Mouse (Mus musculus) embryonic facial prominence, embryonic 13.5 days (tissue): ENCODE results near the gene Aldh1l1. TPM values are rescaled to one million over a fixed set of nuclear protein-coding genes. Genes with fewer than 3 reads are reported as not detected.
A peak's percentile ranks its signal among the peaks of the same experiment; 100 is the strongest.

Experiments
- ATAC-seq: fragments of 200-750 bp; cut with Nextera tagmentation; 2 replicates; pipeline ENCODE4 v1.8.0; 2017; ENCODE audit warnings: low read depth; ENCODE audit not compliant: insufficient number of reproducible peaks, insufficient read depth, low FRiP score, low TSS enrichment
- H3K27ac ChIP-seq: fragments of 300-500 bp; sonication (generic); 2 replicates; pipeline ENCODE4 v1.5.1; 2015; ENCODE audit warnings: moderate library complexity, mild to moderate bottlenecking, inconsistent platforms
- H3K27me3 ChIP-seq: fragments of 300-500 bp; sonication (generic); 2 replicates; pipeline ENCODE4 v1.6.1; 2015; ENCODE audit warnings: mild to moderate bottlenecking, inconsistent platforms
- H3K36me3 ChIP-seq: fragments of 300-500 bp; sonication (generic); 2 replicates; pipeline ENCODE4 v1.6.1; 2015; ENCODE audit warnings: mild to moderate bottlenecking, inconsistent platforms
- H3K4me1 ChIP-seq: fragments of 300-500 bp; sonication (generic); 2 replicates; pipeline ENCODE4 v1.6.1; 2015; ENCODE audit warnings: inconsistent platforms
- H3K4me2 ChIP-seq: fragments of 300-500 bp; sonication (generic); 2 replicates; pipeline ENCODE4 v1.6.1; 2015; ENCODE audit warnings: moderate library complexity, mild to moderate bottlenecking, inconsistent platforms
- H3K4me3 ChIP-seq: fragments of 300-500 bp; sonication (generic); 2 replicates; pipeline ENCODE4 v1.5.1; 2015; ENCODE audit warnings: mild to moderate bottlenecking, inconsistent platforms
- H3K9ac ChIP-seq: fragments of 300-500 bp; sonication (generic); 2 replicates; pipeline ENCODE4 v1.6.1; 2015; ENCODE audit warnings: mild to moderate bottlenecking, inconsistent platforms
- H3K9me3 ChIP-seq: fragments of 300-500 bp; sonication (generic); 2 replicates; pipeline ENCODE4 v1.6.1; 2016; ENCODE audit warnings: inconsistent platforms
- WGBS: fragments of 180-500 bp; shearing (Covaris S2); methylation state at CpG from one replicate; pipeline ENCODE4 v1.1.7; 2015; ENCODE audit warnings: mixed read lengths; 5-methylcytosine and 5-hydroxymethylcytosine counted together
- polyA plus RNA-seq: library from polyadenylated mRNA; unstranded; fragments of >200 nt; fragmentation: Nextera tagmentation; extraction: Ambion mirVana; gene quantifications from 2 replicates; pipeline ENCODE4 v1.2.1, GENCODE M21; 2015

The Aldh1l1 gene
- polyA plus RNA-seq, 1 experiment from 2014 or later = 1.6 TPM

- no peaks in the 10 kb centered on the region for H3K9me3 ChIP-seq
- peaks cover 8% of the 10 kb centered on the region for H3K4me1 ChIP-seq
- H3K9ac ChIP-seq = no peak overlapping the region
- ATAC-seq = no peak
- H3K27me3 ChIP-seq = peaks cover 16% of the 10 kb centered on the region
- H3K27ac ChIP-seq = no peak overlapping the region
- no peak overlapping the region for H3K4me3 ChIP-seq
- 48% methylated on average over 7 of the region's 7 CpGs for WGBS
- no peaks in the 10 kb centered on the region for H3K36me3 ChIP-seq
- H3K4me2 ChIP-seq = no peak overlapping the region
Measured at GRCm38 (mm10) chr6:90601736-90602135, 115.5 kb downstream of the Aldh1l1 start.

- ATAC-seq = no peak
- WGBS = 92% methylated on average over 3 of the region's 3 CpGs
Measured at GRCm38 (mm10) chr6:90602304-90602703, 116.1 kb downstream of the Aldh1l1 start.

GRCm38 (mm10) chr6:90603126-90603525 lies 116.9 kb downstream of the Aldh1l1 start:
- Histone ChIP-seq H3K9me3 (no peaks in the 10 kb centered on the region), H3K27ac (no peak overlapping the region), H3K27me3 (peaks cover 16% of the 10 kb centered on the region), H3K4me3 (no peak overlapping the region), H3K4me1 (peaks cover 9% of the 10 kb centered on the region), H3K36me3 (no peaks in the 10 kb centered on the region), H3K9ac (no peak overlapping the region), H3K4me2 (no peak overlapping the region)
- ATAC-seq = no peak
- 72% methylated on average over 7 of the region's 7 CpGs for WGBS

More at GRCm38 (mm10) chr6:90602304-90602703, 116.1 kb downstream of the Aldh1l1 start:
- Histone ChIP-seq H3K4me3 (no peak overlapping the region), H3K4me1 (peaks cover 9% of the 10 kb centered on the region), H3K4me2 (no peak overlapping the region), H3K9me3 (no peaks in the 10 kb centered on the region), H3K9ac (no peak overlapping the region), H3K27ac (no peak overlapping the region), H3K36me3 (no peaks in the 10 kb centered on the region), H3K27me3 (peaks cover 16% of the 10 kb centered on the region)

GRCm38 (mm10) chr6:90604130-90604529 lies 117.9 kb downstream of the Aldh1l1 start:
- no peak for ATAC-seq
- Histone ChIP-seq H3K9ac (no peak overlapping the region), H3K4me1 (peaks cover 9% of the 10 kb centered on the region), H3K4me3 (peak overlapping the region; percentile 70), H3K36me3 (no peaks in the 10 kb centered on the region), H3K9me3 (no peaks in the 10 kb centered on the region), H3K4me2 (peak overlapping the region; percentile 95), H3K27ac (no peak overlapping the region), H3K27me3 (peaks cover 16% of the 10 kb centered on the region)
- WGBS = 40% methylated on average over 3 of the region's 3 CpGs

- Histone ChIP-seq H3K4me3 (peak within 1 kb of the TSS; percentile 70), H3K9me3 (no peaks in the 10 kb centered on the region), H3K27me3 (peaks cover 16% of the 10 kb centered on the region), H3K4me1 (peaks cover 9% of the 10 kb centered on the region), H3K4me2 (peak within 1 kb of the TSS; percentile 95), H3K9ac (peak within 1 kb of the TSS; percentile 75), H3K36me3 (no peaks in the 10 kb centered on the region), H3K27ac (no peak within 1 kb of the TSS)
- ATAC-seq = peak; percentile 84
- 2% methylated on average over 49 of the region's 49 CpGs for WGBS
Measured at GRCm38 (mm10) chr6:90604533-90605297, 118.5 kb downstream of the Aldh1l1 start, which contains the start of gene Slc41a3. Slc41a3 (plus strand) TSS chr6:90604725.

GRCm38 (mm10) chr6:90605298-90605665 lies 119.1 kb downstream of the Aldh1l1 start:
- H3K36me3 ChIP-seq = no peaks in the 10 kb centered on the region
- peak overlapping the region; percentile 75 for H3K9ac ChIP-seq
- ATAC-seq = no peak
- H3K9me3 ChIP-seq = no peaks in the 10 kb centered on the region
- WGBS = 19% methylated on average over 5 of the region's 5 CpGs
- peak overlapping the region; percentile 95 for H3K4me2 ChIP-seq
- H3K4me1 ChIP-seq = peaks cover 9% of the 10 kb centered on the region
- H3K4me3 ChIP-seq = peak overlapping the region; percentile 70
- no peak overlapping the region for H3K27ac ChIP-seq
- peaks cover 16% of the 10 kb centered on the region for H3K27me3 ChIP-seq

GRCm38 (mm10) chr6:90606538-90606937 lies 120.3 kb downstream of the Aldh1l1 start:
- ATAC-seq = no peak
- 21% methylated on average over 7 of the region's 7 CpGs for WGBS

GRCm38 (mm10) chr6:90607196-90607595 lies 121.0 kb downstream of the Aldh1l1 start:
- H3K4me1 ChIP-seq = peaks cover 9% of the 10 kb centered on the region
- H3K4me3 ChIP-seq = no peak overlapping the region
- WGBS = 15% methylated on average over 5 of the region's 5 CpGs
- H3K36me3 ChIP-seq = no peaks in the 10 kb centered on the region
- no peak overlapping the region for H3K27ac ChIP-seq
- no peaks in the 10 kb centered on the region for H3K9me3 ChIP-seq
- H3K4me2 ChIP-seq = no peak overlapping the region
- H3K27me3 ChIP-seq = peaks cover 16% of the 10 kb centered on the region
- no peak overlapping the region for H3K9ac ChIP-seq
- no peak for ATAC-seq

More at GRCm38 (mm10) chr6:90606538-90606937, 120.3 kb downstream of the Aldh1l1 start:
- peaks cover 16% of the 10 kb centered on the region for H3K27me3 ChIP-seq
- H3K4me1 ChIP-seq = peaks cover 9% of the 10 kb centered on the region
- H3K36me3 ChIP-seq = no peaks in the 10 kb centered on the region
- H3K27ac ChIP-seq = no peak overlapping the region
- H3K4me3 ChIP-seq = no peak overlapping the region
- H3K9me3 ChIP-seq = no peaks in the 10 kb centered on the region
- H3K4me2 ChIP-seq = no peak overlapping the region
- H3K9ac ChIP-seq = no peak overlapping the region

GRCm38 (mm10) chr6:90608186-90608585 lies 122.0 kb downstream of the Aldh1l1 start:
- Histone ChIP-seq H3K4me1 (peaks cover 9% of the 10 kb centered on the region), H3K9me3 (no peaks in the 10 kb centered on the region), H3K27ac (no peak overlapping the region), H3K4me2 (no peak overlapping the region), H3K4me3 (no peak overlapping the region), H3K36me3 (no peaks in the 10 kb centered on the region), H3K9ac (no peak overlapping the region), H3K27me3 (peaks cover 14% of the 10 kb centered on the region)
- no peak for ATAC-seq
- WGBS = 66% methylated on average over 6 of the region's 6 CpGs

GRCm38 (mm10) chr6:90610248-90610647 lies 124.0 kb downstream of the Aldh1l1 start:
- Histone ChIP-seq H3K4me2 (no peak overlapping the region), H3K36me3 (no peaks in the 10 kb centered on the region), H3K4me1 (peaks cover 12% of the 10 kb centered on the region), H3K9ac (no peak overlapping the region), H3K27me3 (peaks cover 13% of the 10 kb centered on the region; the same call in 1 of the 2 replicates), H3K4me3 (no peak overlapping the region), H3K27ac (no peak overlapping the region), H3K9me3 (no peaks in the 10 kb centered on the region)
- no peak for ATAC-seq
- 79% methylated on average over 5 of the region's 5 CpGs for WGBS

- 71% methylated on average over 8 of the region's 8 CpGs for WGBS
- no peaks in the 10 kb centered on the region for H3K9me3 ChIP-seq
- no peaks in the 10 kb centered on the region for H3K36me3 ChIP-seq
- no peak overlapping the region for H3K4me3 ChIP-seq
- no peak overlapping the region for H3K27ac ChIP-seq
- H3K4me2 ChIP-seq = no peak overlapping the region
- no peaks in the 10 kb centered on the region for H3K27me3 ChIP-seq
- 0 out of 2 replicates have a peak, but pooled peaks cover 6% of the 10 kb centered on the region for H3K4me1 ChIP-seq
- H3K9ac ChIP-seq = no peak overlapping the region
- ATAC-seq = no peak
Measured at GRCm38 (mm10) chr6:90613277-90613676, 127.0 kb downstream of the Aldh1l1 start.

GRCm38 (mm10) chr6:90615362-90615761 lies 129.1 kb downstream of the Aldh1l1 start:
- Histone ChIP-seq H3K27me3 (no peaks in the 10 kb centered on the region), H3K9me3 (no peaks in the 10 kb centered on the region), H3K27ac (no peak overlapping the region), H3K9ac (no peak overlapping the region), H3K4me3 (no peak overlapping the region), H3K4me1 (0 out of 2 replicates have a peak, but pooled peaks cover 8% of the 10 kb centered on the region), H3K36me3 (no peaks in the 10 kb centered on the region), H3K4me2 (no peak overlapping the region)
- ATAC-seq = no peak
- WGBS = 80% methylated on average over 7 of the region's 7 CpGs
